Mouse (Mus musculus): ENCODE measurements at regions not wholly inside any gene's neighbourhood (a gene's known extent, or its start where the extent isn't known, plus 50 kb on each side); places are given as distances from the start of the nearest gene placed in this dataset.
"Not testable (repeated sequence)": the region's sequence is repeated elsewhere in the genome, so short reads cannot be mapped to it uniquely, and the experiment has no call there.

GRCm38 (mm10) chr11:111964066-111964465, 818.0 kb upstream of the Sox9 start:
- no peak overlapping the region for H3K27ac ChIP-seq (replicated peaks; ENCODE audit: low read depth, low read length)
- H3K27me3 ChIP-seq (replicated peaks; ENCODE audit: control insufficient read depth, insufficient read depth, low read length), result no peaks in the 10 kb centered on the region; the same call in 1 of the 2 replicates
- no peaks in the 10 kb centered on the region for H3K36me3 ChIP-seq (ENCODE audit: control insufficient read depth, insufficient read depth, low read length)
- 57% methylated on average over 6 of the region's 6 CpGs for WGBS
- no peaks in the 10 kb centered on the region for H3K9me3 ChIP-seq (ENCODE audit: control insufficient read depth, low read length)
- no peak overlapping the region for H3K4me3 ChIP-seq (ENCODE audit: low read depth, low read length)
- H3K4me2 ChIP-seq (ENCODE audit: low read depth, low read length), result no peak overlapping the region
- H3K4me1 ChIP-seq (ENCODE audit: control insufficient read depth, insufficient read depth, low read length), result no peaks in the 10 kb centered on the region
- H3K9ac ChIP-seq (ENCODE audit: low read depth, low read length), result no peak overlapping the region
- no peak for ATAC-seq (ENCODE audit: low read depth)
- no peak for DNase-seq (ENCODE audit: low spot score)

DNA sequence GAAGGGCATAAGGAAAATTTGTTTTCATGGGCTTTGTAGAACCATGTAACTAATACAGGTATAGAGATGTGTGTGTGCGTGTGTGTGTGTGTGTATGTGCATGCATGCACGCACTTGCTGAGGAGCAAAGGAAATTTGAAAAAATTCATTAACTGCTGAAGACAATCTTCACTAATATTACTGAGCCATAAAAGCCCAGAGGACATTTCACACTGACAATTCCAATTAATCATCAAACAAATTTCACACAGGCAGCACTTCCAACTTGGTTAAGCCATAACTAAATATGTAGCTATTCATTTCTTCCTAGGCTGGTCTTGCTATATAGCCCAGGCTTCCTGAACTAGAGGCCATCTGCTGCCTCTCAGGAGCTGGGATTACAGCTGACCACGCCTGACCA, 815.6 kb upstream of the Sox9 start:
- 94% methylated on average over 3 of the region's 3 CpGs for WGBS
- Histone ChIP-seq H3K27me3 (replicated peaks; ENCODE audit: control insufficient read depth, insufficient read depth, low read length) (no peaks in the 10 kb centered on the region; the same call in 1 of the 2 replicates), H3K36me3 (ENCODE audit: control insufficient read depth, insufficient read depth, low read length) (no peaks in the 10 kb centered on the region), H3K4me1 (ENCODE audit: control insufficient read depth, insufficient read depth, low read length) (no peaks in the 10 kb centered on the region), H3K4me2 (ENCODE audit: low read depth, low read length) (no peak overlapping the region), H3K9me3 (ENCODE audit: control insufficient read depth, low read length) (no peaks in the 10 kb centered on the region), H3K27ac (replicated peaks; ENCODE audit: low read depth, low read length) (no peak overlapping the region), H3K4me3 (ENCODE audit: low read depth, low read length) (no peak overlapping the region), H3K9ac (ENCODE audit: low read depth, low read length) (no peak overlapping the region)
- DNase-seq (ENCODE audit: low spot score) (no peak), ATAC-seq (ENCODE audit: low read depth) (no peak)

DNA sequence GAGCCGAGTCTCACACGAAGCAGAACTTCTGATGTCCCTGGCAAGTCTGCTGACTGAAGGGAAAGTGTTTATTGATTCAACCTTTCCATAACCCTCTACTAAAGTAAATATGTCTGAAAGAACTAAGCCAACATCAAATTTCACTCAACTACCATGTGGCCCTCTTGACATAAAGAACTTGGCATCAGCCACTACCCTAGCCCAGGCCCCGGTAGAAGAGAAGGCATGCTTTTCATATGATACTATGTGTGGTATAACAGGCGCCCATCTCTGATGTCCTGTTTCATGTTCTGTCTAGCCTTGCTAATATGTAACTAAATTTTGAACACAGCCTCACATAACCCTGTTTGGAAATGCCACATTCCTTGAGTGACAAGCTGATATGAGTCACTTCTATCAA, 811.0 kb upstream of the Sox9 start:
- Histone ChIP-seq H3K27me3 (replicated peaks; ENCODE audit: control insufficient read depth, insufficient read depth, low read length) (no peaks in the 10 kb centered on the region; the same call in 1 of the 2 replicates), H3K4me3 (ENCODE audit: low read depth, low read length) (no peak overlapping the region), H3K27ac (replicated peaks; ENCODE audit: low read depth, low read length) (no peak overlapping the region), H3K9ac (ENCODE audit: low read depth, low read length) (no peak overlapping the region), H3K4me1 (ENCODE audit: control insufficient read depth, insufficient read depth, low read length) (no peaks in the 10 kb centered on the region), H3K36me3 (ENCODE audit: control insufficient read depth, insufficient read depth, low read length) (no peaks in the 10 kb centered on the region), H3K4me2 (ENCODE audit: low read depth, low read length) (no peak overlapping the region), H3K9me3 (ENCODE audit: control insufficient read depth, low read length) (no peaks in the 10 kb centered on the region)
- ATAC-seq (ENCODE audit: low read depth) (no peak), DNase-seq (ENCODE audit: low spot score) (no peak)
- 71% methylated on average over 4 of the region's 4 CpGs for WGBS

DNA sequence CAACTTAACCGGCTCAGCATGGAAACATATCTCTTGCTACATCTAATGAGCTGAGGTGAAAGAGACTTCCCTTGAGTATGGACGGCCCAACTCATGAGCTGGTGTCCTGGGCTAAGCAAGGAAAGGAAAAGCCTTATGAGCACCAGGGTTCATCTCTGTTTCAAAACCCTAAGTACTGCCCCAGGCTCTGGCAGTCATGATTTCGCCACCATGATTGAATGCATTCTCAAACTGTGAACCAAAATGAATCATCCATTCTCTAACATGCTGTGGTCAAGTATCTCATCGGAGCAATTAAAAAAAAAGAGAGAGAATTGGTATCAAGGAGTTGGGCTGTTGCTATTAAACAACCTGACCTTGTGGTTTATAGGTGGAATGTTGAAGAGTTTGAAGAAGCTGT, 803.4 kb upstream of the Sox9 start:
- no peak overlapping the region for H3K27ac ChIP-seq (replicated peaks; ENCODE audit: low read depth, low read length)
- no peaks in the 10 kb centered on the region for H3K9me3 ChIP-seq (ENCODE audit: control insufficient read depth, low read length)
- H3K4me3 ChIP-seq (ENCODE audit: low read depth, low read length), result no peak overlapping the region
- ATAC-seq (ENCODE audit: low read depth), result no peak
- H3K4me1 ChIP-seq (ENCODE audit: control insufficient read depth, insufficient read depth, low read length), result no peaks in the 10 kb centered on the region
- no peak overlapping the region for H3K4me2 ChIP-seq (ENCODE audit: low read depth, low read length)
- H3K9ac ChIP-seq (ENCODE audit: low read depth, low read length), result no peak overlapping the region
- no peaks in the 10 kb centered on the region for H3K36me3 ChIP-seq (ENCODE audit: control insufficient read depth, insufficient read depth, low read length)
- WGBS, result 78% methylated on average over 4 of the region's 4 CpGs
- no peaks in the 10 kb centered on the region for H3K27me3 ChIP-seq (replicated peaks; ENCODE audit: control insufficient read depth, insufficient read depth, low read length)
- DNase-seq (ENCODE audit: low spot score), result no peak

GRCm38 (mm10) chr11:111996395-111996794, 785.6 kb upstream of the Sox9 start:
- no peaks in the 10 kb centered on the region for H3K27me3 ChIP-seq (replicated peaks; ENCODE audit: control insufficient read depth, insufficient read depth, low read length)
- H3K4me3 ChIP-seq (ENCODE audit: low read depth, low read length), result no peak overlapping the region
- WGBS, result 55% methylated on average over 4 of the region's 4 CpGs
- no peaks in the 10 kb centered on the region for H3K36me3 ChIP-seq (ENCODE audit: control insufficient read depth, insufficient read depth, low read length)
- no peaks in the 10 kb centered on the region for H3K9me3 ChIP-seq (ENCODE audit: control insufficient read depth, low read length)
- H3K4me2 ChIP-seq (ENCODE audit: low read depth, low read length), result no peak overlapping the region
- no peak overlapping the region for H3K9ac ChIP-seq (ENCODE audit: low read depth, low read length)
- H3K27ac ChIP-seq (replicated peaks; ENCODE audit: low read depth, low read length), result no peak overlapping the region
- 0 out of 2 replicates have a peak, but pooled peaks cover 2% of the 10 kb centered on the region for H3K4me1 ChIP-seq (ENCODE audit: control insufficient read depth, insufficient read depth, low read length)
- ATAC-seq (ENCODE audit: low read depth) (no peak), DNase-seq (ENCODE audit: low spot score) (peak; percentile 41)

DNA sequence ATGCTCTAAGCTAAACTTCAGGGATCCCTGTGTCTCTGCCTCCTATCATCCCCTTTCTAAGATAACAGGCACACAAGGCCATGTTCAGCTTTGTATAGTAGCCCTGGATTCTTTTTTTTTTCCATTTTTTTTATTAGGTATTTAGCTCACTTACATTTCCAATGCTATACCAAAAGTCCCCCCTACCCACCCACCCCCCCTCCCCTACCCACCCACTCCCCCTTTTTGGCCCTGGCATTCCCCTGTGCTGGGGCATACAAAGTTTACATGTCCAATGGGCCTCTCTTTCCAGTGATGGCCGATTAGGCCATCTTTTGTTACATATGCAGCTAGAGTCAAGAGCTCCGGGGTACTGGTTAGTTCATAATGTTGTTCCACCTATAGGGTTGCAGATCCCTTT, 771.2 kb upstream of the Sox9 start:
- H3K9ac ChIP-seq (ENCODE audit: low read depth, low read length); H3K4me1 ChIP-seq (ENCODE audit: control insufficient read depth, insufficient read depth, low read length); H3K27me3 ChIP-seq (replicated peaks; ENCODE audit: control insufficient read depth, insufficient read depth, low read length); H3K4me2 ChIP-seq (ENCODE audit: low read depth, low read length); H3K4me3 ChIP-seq (ENCODE audit: low read depth, low read length); H3K9me3 ChIP-seq (ENCODE audit: control insufficient read depth, low read length); DNase-seq (ENCODE audit: low spot score); H3K36me3 ChIP-seq (ENCODE audit: control insufficient read depth, insufficient read depth, low read length); H3K27ac ChIP-seq (replicated peaks; ENCODE audit: low read depth, low read length): not testable (repeated sequence)
- WGBS, result no CpG with 5 or more reads among the region's 2 CpGs
- 0 out of 2 replicates have a peak, but pooled peaks have one; percentile 67 for ATAC-seq (ENCODE audit: low read depth)

DNA sequence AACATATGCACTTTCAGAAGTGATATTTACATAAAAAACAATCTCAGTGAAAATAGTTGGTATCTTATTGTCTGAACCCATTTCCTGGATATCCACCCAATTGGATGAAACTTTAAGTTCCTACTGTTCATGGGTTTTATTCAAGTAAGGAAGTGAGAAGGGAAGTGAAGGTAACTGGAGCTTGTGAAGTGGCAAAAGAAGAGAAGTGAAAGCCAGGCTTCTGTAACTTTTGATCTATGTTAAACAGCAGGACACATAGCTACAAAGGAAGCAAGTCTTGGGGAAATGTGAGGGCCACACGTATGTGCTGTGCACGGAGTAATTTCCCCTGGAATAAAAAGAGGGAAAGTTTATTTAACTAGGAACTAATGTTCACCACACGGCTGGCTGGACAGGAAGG, 764.1 kb upstream of the Sox9 start:
- Histone ChIP-seq H3K27ac (replicated peaks; ENCODE audit: low read depth, low read length) (no peak overlapping the region), H3K36me3 (ENCODE audit: control insufficient read depth, insufficient read depth, low read length) (no peaks in the 10 kb centered on the region), H3K27me3 (replicated peaks; ENCODE audit: control insufficient read depth, insufficient read depth, low read length) (no peaks in the 10 kb centered on the region; the same call in 1 of the 2 replicates), H3K4me2 (ENCODE audit: low read depth, low read length) (no peak overlapping the region), H3K4me1 (ENCODE audit: control insufficient read depth, insufficient read depth, low read length) (no peaks in the 10 kb centered on the region), H3K9me3 (ENCODE audit: control insufficient read depth, low read length) (no peaks in the 10 kb centered on the region), H3K9ac (ENCODE audit: low read depth, low read length) (no peak overlapping the region), H3K4me3 (ENCODE audit: low read depth, low read length) (no peak overlapping the region)
- DNase-seq (ENCODE audit: low spot score) (no peak), ATAC-seq (ENCODE audit: low read depth) (no peak)
- 65% methylated on average over 3 of the region's 3 CpGs for WGBS

DNA sequence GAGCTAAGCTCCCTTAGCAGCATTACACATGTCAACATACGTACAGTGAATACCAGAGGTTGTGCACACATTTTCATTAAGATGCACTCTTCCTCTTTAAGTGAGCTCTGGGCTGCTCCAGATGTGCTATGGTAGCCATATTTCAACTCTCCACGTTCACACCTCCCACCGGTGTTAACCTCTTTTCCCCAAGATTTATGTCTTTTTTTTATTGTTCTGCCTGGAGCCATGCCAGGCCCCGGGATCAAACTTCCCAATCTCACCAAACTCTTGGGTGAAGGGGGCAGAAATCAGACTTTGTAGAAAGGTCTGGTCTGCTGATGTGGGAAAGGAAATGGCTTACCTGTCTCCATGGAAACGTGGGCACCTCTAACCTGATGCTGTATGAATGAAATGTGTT, 754.0 kb upstream of the Sox9 start:
- no peaks in the 10 kb centered on the region for H3K4me1 ChIP-seq (ENCODE audit: control insufficient read depth, insufficient read depth, low read length)
- 64% methylated on average over 5 of the region's 5 CpGs for WGBS
- H3K9me3 ChIP-seq (ENCODE audit: control insufficient read depth, low read length), result peaks cover 8% of the 10 kb centered on the region; the same call in 1 of the 2 replicates
- H3K27me3 ChIP-seq (replicated peaks; ENCODE audit: control insufficient read depth, insufficient read depth, low read length), result no peaks in the 10 kb centered on the region
- H3K4me3 ChIP-seq (ENCODE audit: low read depth, low read length), result no peak overlapping the region
- H3K36me3 ChIP-seq (ENCODE audit: control insufficient read depth, insufficient read depth, low read length), result no peaks in the 10 kb centered on the region
- DNase-seq (ENCODE audit: low spot score) (no peak), ATAC-seq (ENCODE audit: low read depth) (no peak)
- no peak overlapping the region for H3K9ac ChIP-seq (ENCODE audit: low read depth, low read length)
- no peak overlapping the region for H3K27ac ChIP-seq (replicated peaks; ENCODE audit: low read depth, low read length)
- no peak overlapping the region for H3K4me2 ChIP-seq (ENCODE audit: low read depth, low read length)

- no peak for DNase-seq (ENCODE audit: low spot score)
Observed at GRCm38 (mm10) chr11:112038741-112039140, 743.3 kb upstream of the Sox9 start.

More at GRCm38 (mm10) chr11:112038741-112039140, 743.3 kb upstream of the Sox9 start:
- H3K9ac ChIP-seq (ENCODE audit: low read depth, low read length), result no peak overlapping the region
- H3K4me2 ChIP-seq (ENCODE audit: low read depth, low read length), result no peak overlapping the region
- no peaks in the 10 kb centered on the region for H3K27me3 ChIP-seq (replicated peaks; ENCODE audit: control insufficient read depth, insufficient read depth, low read length)
- H3K4me3 ChIP-seq (ENCODE audit: low read depth, low read length), result no peak overlapping the region
- no peaks in the 10 kb centered on the region for H3K9me3 ChIP-seq (ENCODE audit: control insufficient read depth, low read length)
- no peaks in the 10 kb centered on the region for H3K36me3 ChIP-seq (ENCODE audit: control insufficient read depth, insufficient read depth, low read length)
- 97% methylated on average over 11 of the region's 11 CpGs for WGBS
- no peaks in the 10 kb centered on the region for H3K4me1 ChIP-seq (ENCODE audit: control insufficient read depth, insufficient read depth, low read length)
- no peak overlapping the region for H3K27ac ChIP-seq (replicated peaks; ENCODE audit: low read depth, low read length)
- no peak for ATAC-seq (ENCODE audit: low read depth)
